Mouse (Mus musculus): ENCODE results near the gene Rprd2. TPM values are rescaled to one million over a fixed set of nuclear protein-coding genes. Genes with fewer than 3 reads are reported as not detected.

The Rprd2 gene
- polyA plus RNA-seq, 1 experiment, result 8.7 TPM

GRCm38 (mm10) chr3:95826275-95826674 is 7.6 kb upstream of the Rprd2 start:
- no peak for TF ChIP-seq GATA1 (IDR thresholded peaks at IDR 0.05; ENCODE audit: low read length)

- no peak for TF ChIP-seq GATA1 (IDR thresholded peaks at IDR 0.05; ENCODE audit: low read length)
Measured at GRCm38 (mm10) chr3:95820046-95821010, 1.7 kb upstream of the Rprd2 start.

GRCm38 (mm10) chr3:95819351-95819985 is 805 bp upstream of the Rprd2 start:
- TF ChIP-seq GATA1 (IDR thresholded peaks at IDR 0.05; ENCODE audit: low read length), result no peak

- no peak for TF ChIP-seq GATA1 (IDR thresholded peaks at IDR 0.05; ENCODE audit: low read length)
Measured at GRCm38 (mm10) chr3:95818026-95818511, 594 bp downstream of the Rprd2 start.

GRCm38 (mm10) chr3:95816681-95817080 is 2.0 kb downstream of the Rprd2 start:
- no peak for TF ChIP-seq GATA1 (IDR thresholded peaks at IDR 0.05; ENCODE audit: low read length)

- no peak for TF ChIP-seq GATA1 (IDR thresholded peaks at IDR 0.05; ENCODE audit: low read length)
Measured at GRCm38 (mm10) chr3:95808384-95808783, 10.3 kb downstream of the Rprd2 start.

- TF ChIP-seq GATA1 (IDR thresholded peaks at IDR 0.05; ENCODE audit: low read length), result no peak
Measured at GRCm38 (mm10) chr3:95806677-95807076, 12.0 kb downstream of the Rprd2 start.

- TF ChIP-seq GATA1 (IDR thresholded peaks at IDR 0.05; ENCODE audit: low read length), result no peak
Measured at GRCm38 (mm10) chr3:95803851-95804250, 14.8 kb downstream of the Rprd2 start.

GRCm38 (mm10) chr3:95798756-95799155 is 19.9 kb downstream of the Rprd2 start:
- no peak for TF ChIP-seq GATA1 (IDR thresholded peaks at IDR 0.05; ENCODE audit: low read length)

GRCm38 (mm10) chr3:95794299-95794698 is 24.4 kb downstream of the Rprd2 start:
- no peak for TF ChIP-seq GATA1 (IDR thresholded peaks at IDR 0.05; ENCODE audit: low read length)

GRCm38 (mm10) chr3:95793662-95794061 is 25.0 kb downstream of the Rprd2 start:
- no peak for TF ChIP-seq GATA1 (IDR thresholded peaks at IDR 0.05; ENCODE audit: low read length)

- TF ChIP-seq GATA1 (IDR thresholded peaks at IDR 0.05; ENCODE audit: low read length), result no peak
Measured at GRCm38 (mm10) chr3:95785501-95785900, 33.2 kb downstream of the Rprd2 start.

GRCm38 (mm10) chr3:95771985-95772384 is 46.7 kb downstream of the Rprd2 start:
- TF ChIP-seq GATA1 (IDR thresholded peaks at IDR 0.05; ENCODE audit: low read length), result no peak

GRCm38 (mm10) chr3:95765534-95765933 is 53.1 kb downstream of the Rprd2 start:
- TF ChIP-seq GATA1 (IDR thresholded peaks at IDR 0.05; ENCODE audit: low read length), result no peak

- no peak for TF ChIP-seq GATA1 (IDR thresholded peaks at IDR 0.05; ENCODE audit: low read length)
Measured at GRCm38 (mm10) chr3:95763811-95764210, 54.9 kb downstream of the Rprd2 start.

GRCm38 (mm10) chr3:95762961-95763360 is 55.7 kb downstream of the Rprd2 start:
- no peak for TF ChIP-seq GATA1 (IDR thresholded peaks at IDR 0.05; ENCODE audit: low read length)

All from G1E-ER4 (cell line).